Mouse (Mus musculus): Measurements from ENCODE around the gene Sucla2.
"Not testable (repeated sequence)": the region's sequence is repeated elsewhere in the genome, so short reads cannot be mapped to it uniquely, and the experiment has no call there.

Gene Sucla2

GRCm38 (mm10) chr14:73608668-73609481 lies 83.8 kb downstream of the Sucla2 start:
- peak; percentile 6 for DNase-seq (ENCODE audit: low read depth)

DNA sequence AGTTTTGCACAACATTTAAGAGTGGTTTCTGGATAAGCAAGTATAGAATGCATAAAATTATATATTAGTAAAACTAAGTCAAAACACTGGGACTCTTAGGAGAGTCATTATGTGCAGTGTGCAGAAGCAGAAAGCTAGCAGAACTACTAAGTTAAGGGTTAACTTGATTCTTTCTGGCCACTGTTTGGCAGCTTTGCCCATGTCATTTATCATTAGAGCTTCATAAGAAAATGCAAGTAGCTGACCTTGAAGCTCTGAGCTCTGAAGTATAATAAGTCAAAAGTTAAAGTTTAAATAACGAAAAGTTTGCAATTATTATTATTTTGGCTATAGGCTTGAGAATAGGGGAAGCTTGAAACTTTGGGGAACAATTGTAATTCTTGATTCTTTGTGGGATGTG lies 89.8 kb downstream of the Sucla2 start:
- DNase-seq (ENCODE audit: low read depth): not testable (repeated sequence)

GRCm38 (mm10) chr14:73620880-73621279 lies 95.8 kb downstream of the Sucla2 start:
- DNase-seq (ENCODE audit: low read depth): no peak

DNA sequence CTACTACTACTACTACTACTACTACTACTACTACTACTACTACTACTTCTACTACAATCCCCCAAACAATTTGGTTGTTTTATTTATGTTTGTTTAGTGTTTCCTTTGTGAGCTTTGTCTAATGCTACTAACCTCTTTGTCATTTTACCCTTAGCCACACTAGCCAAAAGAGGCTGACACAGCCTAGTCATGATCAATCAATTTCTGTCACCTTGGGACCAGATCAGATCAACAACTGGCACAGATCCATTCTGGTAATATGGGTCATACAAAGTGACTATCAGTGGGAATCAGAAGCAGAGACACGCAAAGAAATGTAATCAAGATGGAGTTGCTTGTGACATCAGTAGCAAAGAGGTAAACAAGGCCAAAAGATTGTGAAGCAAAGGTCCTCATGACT lies 97.9 kb downstream of the Sucla2 start:
- DNase-seq (ENCODE audit: low read depth): no peak

GRCm38 (mm10) chr14:73625469-73625868 lies 100.3 kb downstream of the Sucla2 start:
- DNase-seq (ENCODE audit: low read depth): no peak

- DNase-seq (ENCODE audit: low read depth): no peak
Observed at GRCm38 (mm10) chr14:73631511-73631910, 106.4 kb downstream of the Sucla2 start.

- no peak for DNase-seq (ENCODE audit: low read depth)
Observed at GRCm38 (mm10) chr14:73632648-73633263, 107.6 kb downstream of the Sucla2 start.

DNA sequence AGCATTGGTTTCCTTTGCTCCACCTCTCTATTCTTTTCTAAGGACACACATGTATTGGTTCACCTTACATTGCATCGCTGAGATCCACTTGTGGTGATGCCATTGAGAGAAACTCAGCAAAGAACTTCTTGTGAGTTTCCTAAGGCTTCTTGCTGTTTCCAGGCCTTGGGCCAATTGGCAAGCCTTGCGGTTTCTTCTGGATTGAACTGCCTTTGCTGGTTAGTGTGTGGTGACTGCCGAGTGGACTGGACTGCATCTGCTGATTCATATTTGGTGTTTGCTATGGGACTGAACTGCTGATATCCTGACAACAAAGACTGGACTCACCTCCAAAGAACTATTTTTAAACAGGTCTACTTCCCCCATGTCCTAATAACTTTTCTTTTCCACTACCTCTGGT lies 109.2 kb downstream of the Sucla2 start:
- DNase-seq (ENCODE audit: low read depth): no peak

DNA sequence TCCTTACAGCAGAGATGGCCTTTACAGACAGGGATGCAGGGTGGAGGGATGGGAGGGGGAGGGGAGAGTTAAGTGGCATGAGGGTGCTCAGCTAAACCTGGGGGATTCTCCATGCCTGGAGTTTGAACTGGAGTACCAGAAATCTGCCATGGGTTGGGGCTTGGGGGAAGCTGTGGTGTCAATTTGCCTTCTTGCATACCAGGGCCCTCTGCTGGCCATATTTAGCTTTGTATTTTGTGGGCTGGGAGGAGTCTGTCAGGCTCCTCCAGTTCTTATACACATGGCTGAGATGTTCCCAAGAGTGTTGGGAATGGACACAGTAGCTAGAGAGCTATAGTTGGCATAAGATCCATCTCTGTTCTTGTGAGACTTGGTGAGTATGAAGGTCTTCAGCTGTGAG lies 112.3 kb downstream of the Sucla2 start:
- peak; percentile 3 for DNase-seq (ENCODE audit: low read depth)
